Mouse (Mus musculus): ENCODE measurements around the gene Coro2b.
"Not testable (repeated sequence)": the region's sequence is repeated elsewhere in the genome, so short reads cannot be mapped to it uniquely, and the experiment has no call there.

The Coro2b gene

GRCm38 (mm10) chr9:62471541-62472189 lies 65.2 kb downstream of the Coro2b start:
- no peak for DNase-seq (ENCODE audit: low spot score)

- no peak for DNase-seq (ENCODE audit: low spot score)
These were observed 65.8 kb downstream of the Coro2b start for GRCm38 (mm10) chr9:62471041-62471440.

- DNase-seq (ENCODE audit: low spot score) = peak; percentile 83
These were observed 66.4 kb downstream of the Coro2b start for GRCm38 (mm10) chr9:62470398-62470797.

GRCm38 (mm10) chr9:62469696-62470095 lies 67.1 kb downstream of the Coro2b start:
- DNase-seq (ENCODE audit: low spot score) = no peak

GRCm38 (mm10) chr9:62469143-62469542 lies 67.7 kb downstream of the Coro2b start:
- no peak for DNase-seq (ENCODE audit: low spot score)

- DNase-seq (ENCODE audit: low spot score) = no peak
These were observed 69.4 kb downstream of the Coro2b start for GRCm38 (mm10) chr9:62467413-62467784.

GRCm38 (mm10) chr9:62466742-62467412 lies 70.0 kb downstream of the Coro2b start:
- no peak for DNase-seq (ENCODE audit: low spot score)

GRCm38 (mm10) chr9:62466053-62466452 lies 70.8 kb downstream of the Coro2b start:
- no peak for DNase-seq (ENCODE audit: low spot score)

GRCm38 (mm10) chr9:62464727-62465126 lies 72.1 kb downstream of the Coro2b start:
- DNase-seq (ENCODE audit: low spot score) = no peak

GRCm38 (mm10) chr9:62461766-62462165 lies 75.1 kb downstream of the Coro2b start:
- DNase-seq (ENCODE audit: low spot score) = no peak

- no peak for DNase-seq (ENCODE audit: low spot score)
These were observed 75.7 kb downstream of the Coro2b start for GRCm38 (mm10) chr9:62461095-62461494.

- DNase-seq (ENCODE audit: low spot score) = no peak
These were observed 76.8 kb downstream of the Coro2b start for GRCm38 (mm10) chr9:62460086-62460485.

GRCm38 (mm10) chr9:62458457-62458856 lies 78.4 kb downstream of the Coro2b start:
- DNase-seq (ENCODE audit: low spot score) = no peak

- peak; percentile 89 for DNase-seq (ENCODE audit: low spot score)
These were observed 80.8 kb downstream of the Coro2b start for GRCm38 (mm10) chr9:62456015-62456414.

GRCm38 (mm10) chr9:62455210-62455969 lies 81.5 kb downstream of the Coro2b start:
- no peak for DNase-seq (ENCODE audit: low spot score)

- no peak for DNase-seq (ENCODE audit: low spot score)
These were observed 84.4 kb downstream of the Coro2b start for GRCm38 (mm10) chr9:62452373-62452993.

- no peak for DNase-seq (ENCODE audit: low spot score)
These were observed 85.1 kb downstream of the Coro2b start for GRCm38 (mm10) chr9:62451585-62452372.

GRCm38 (mm10) chr9:62450862-62451261 lies 86.0 kb downstream of the Coro2b start:
- no peak for DNase-seq (ENCODE audit: low spot score)

GRCm38 (mm10) chr9:62450355-62450754 lies 86.5 kb downstream of the Coro2b start:
- DNase-seq (ENCODE audit: low spot score) = no peak

- not testable (repeated sequence) for DNase-seq (ENCODE audit: low spot score)
These were observed 89.5 kb downstream of the Coro2b start for GRCm38 (mm10) chr9:62447337-62447736.

GRCm38 (mm10) chr9:62438755-62439101 lies 98.1 kb downstream of the Coro2b start:
- DNase-seq (ENCODE audit: low spot score) = no peak
